Mouse (Mus musculus) hindbrain, postnatal 0 days (tissue): ENCODE measurements around the gene Doc2g. TPM values are rescaled to one million over a fixed set of nuclear protein-coding genes. Genes with fewer than 3 reads are reported as not detected.
"Not testable (repeated sequence)": the region's sequence is repeated elsewhere in the genome, so short reads cannot be mapped to it uniquely, and the experiment has no call there.

Experiments used
- ATAC-seq: fragments of 200-750 bp; cut with Nextera tagmentation; 2 replicates; pipeline ENCODE4 v1.8.0; 2017; ENCODE audit warnings: mild to moderate bottlenecking, moderate TSS enrichment, moderate library complexity
- DNase-seq: peaks from one replicate; pipeline ENCODE4 v3.0.0-alpha.2; 2015; ENCODE audit warnings: low spot score
- H3K27ac ChIP-seq: fragments of 300-500 bp; sonication (generic); 2 replicates; pipeline ENCODE4 v1.5.1; 2014; ENCODE audit warnings: mild to moderate bottlenecking
- H3K27me3 ChIP-seq: fragments of 300-500 bp; sonication (generic); 2 replicates; pipeline ENCODE4 v1.6.1; 2014; ENCODE audit warnings: low read length, mixed read lengths; ENCODE audit not compliant: insufficient read depth
- H3K36me3 ChIP-seq: fragments of 300-500 bp; sonication (generic); 2 replicates; pipeline ENCODE4 v1.6.1; 2014; ENCODE audit warnings: low read length, mixed read lengths; ENCODE audit not compliant: insufficient read depth
- H3K4me1 ChIP-seq: fragments of 300-500 bp; sonication (generic); 2 replicates; pipeline ENCODE4 v1.6.1; 2014; ENCODE audit warnings: antibody characterized with exemption, low read length, mixed read lengths; ENCODE audit not compliant: insufficient read depth
- H3K4me2 ChIP-seq: fragments of 300-500 bp; sonication (generic); 2 replicates; pipeline ENCODE4 v1.6.1; 2014; ENCODE audit warnings: low read depth, mild to moderate bottlenecking, low read length, moderate library complexity, mixed read lengths
- H3K4me3 ChIP-seq: fragments of 300-500 bp; sonication (generic); 2 replicates; pipeline ENCODE4 v1.5.1; 2014; ENCODE audit warnings: low read length
- H3K9ac ChIP-seq: fragments of 300-500 bp; sonication (generic); replicated peaks from 2 replicates; pipeline ENCODE4 v1.6.1; 2014; ENCODE audit warnings: mild to moderate bottlenecking, low read length, moderate library complexity, mixed read lengths
- H3K9me3 ChIP-seq: fragments of 300-500 bp; sonication (generic); 2 replicates; pipeline ENCODE4 v1.6.1; 2016; ENCODE audit warnings: low read length, mixed read lengths
- CTCF ChIP-seq: IDR thresholded peaks from 2 replicates; pipeline ENCODE4 v1.5.1; 2016; ENCODE audit warnings: antibody characterized with exemption, control low read depth, low read depth
- WGBS: fragments of 180-500 bp; shearing (Covaris S2); extraction: QIAGEN DNeasy Blood & Tissue Kit; methylation state at CpG from one replicate; pipeline ENCODE4 v1.1.7; 2014; 5-methylcytosine and 5-hydroxymethylcytosine counted together
- polyA plus RNA-seq: library from polyadenylated mRNA; unstranded; fragments of >200 nt; fragmentation: Nextera tagmentation; extraction: Ambion mirVana; gene quantifications from 2 replicates; pipeline ENCODE4 v1.2.1, GENCODE M21; 2015
- total RNA-seq: library from RNA; depleted of rRNA; stranded (reverse); fragments of >200 nt; gene quantifications from 2 replicates; pipeline ENCODE4 v1.2.3, GENCODE M21; 2014

Doc2g gene
- total and polyA plus RNA-seq, 2 experiments from 2014 or later: 3.5 to 3.9 TPM

GRCm38 (mm10) chr19:4042124-4042523, 39.0 kb downstream of the Doc2g start:
- no peak for DNase-seq
- 70% methylated on average over 14 of the region's 14 CpGs for WGBS
- Histone ChIP-seq H3K27ac (no peak overlapping the region), H3K4me2 (no peak overlapping the region), H3K9ac (no peak overlapping the region), H3K4me3 (no peak overlapping the region), H3K4me1 (no peaks in the 10 kb centered on the region), H3K9me3 (no peaks in the 10 kb centered on the region), H3K36me3 (no peaks in the 10 kb centered on the region), H3K27me3 (no peaks in the 10 kb centered on the region)
- no peak for TF ChIP-seq CTCF
- no peak for ATAC-seq

- H3K9ac ChIP-seq: not testable (repeated sequence)
- WGBS: 92% methylated on average over 5 of the region's 5 CpGs
These were observed 41.0 kb downstream of the Doc2g start for GRCm38 (mm10) chr19:4044109-4044508.

GRCm38 (mm10) chr19:4045966-4046865, 43.1 kb downstream of the Doc2g start, which contains the start of gene Gstp2:
Gene Gstp2 (minus strand): TSS chr19:4046023.
- no peak within 1 kb of the TSS for H3K4me3 ChIP-seq
- peak within 1 kb of the TSS; percentile 33 for H3K4me2 ChIP-seq
- no peaks in the 10 kb centered on the region for H3K4me1 ChIP-seq
- no peaks in the 10 kb centered on the region for H3K27me3 ChIP-seq
- H3K9ac ChIP-seq: no peak within 1 kb of the TSS
- no peak within 1 kb of the TSS for H3K27ac ChIP-seq
- DNase-seq: peak; percentile 78
- peak; percentile 79 for ATAC-seq
- H3K36me3 ChIP-seq: no peaks in the 10 kb centered on the region
- H3K9me3 ChIP-seq: no peaks in the 10 kb centered on the region
- TF ChIP-seq CTCF: peak; percentile 59
- 41% methylated on average over 16 of the region's 16 CpGs for whole genome bisulfite sequencing

More at GRCm38 (mm10) chr19:4044109-4044508, 41.0 kb downstream of the Doc2g start:
- ATAC-seq, H3K36me3 ChIP-seq, H3K9me3 ChIP-seq, H3K4me3 ChIP-seq, H3K27me3 ChIP-seq, H3K27ac ChIP-seq, H3K4me1 ChIP-seq, DNase-seq, H3K4me2 ChIP-seq: not testable (repeated sequence)

- TF ChIP-seq CTCF: no peak
- WGBS: 84% methylated on average over 8 of the region's 8 CpGs
- no peaks in the 10 kb centered on the region for H3K27me3 ChIP-seq
- ATAC-seq: no peak
- H3K27ac ChIP-seq: no peak overlapping the region
- no peaks in the 10 kb centered on the region for H3K36me3 ChIP-seq
- no peak overlapping the region for H3K4me2 ChIP-seq
- no peak for DNase-seq
- H3K9ac ChIP-seq: no peak overlapping the region
- H3K9me3 ChIP-seq: no peaks in the 10 kb centered on the region
- H3K4me3 ChIP-seq: no peak overlapping the region
- no peaks in the 10 kb centered on the region for H3K4me1 ChIP-seq
These were observed 43.7 kb downstream of the Doc2g start for GRCm38 (mm10) chr19:4046866-4047254.

- TF ChIP-seq CTCF: peak; percentile 80
- no peak overlapping the region for H3K9ac ChIP-seq
- no peaks in the 10 kb centered on the region for H3K4me1 ChIP-seq
- H3K4me3 ChIP-seq: no peak overlapping the region
- H3K36me3 ChIP-seq: no peaks in the 10 kb centered on the region
- H3K9me3 ChIP-seq: no peaks in the 10 kb centered on the region
- no peak overlapping the region for H3K27ac ChIP-seq
- WGBS: 16% methylated on average over 4 of the region's 4 CpGs
- H3K27me3 ChIP-seq: no peaks in the 10 kb centered on the region
- peak; percentile 90 for DNase-seq
- no peak for ATAC-seq
- H3K4me2 ChIP-seq: no peak overlapping the region
These were observed 44.7 kb downstream of the Doc2g start for GRCm38 (mm10) chr19:4047859-4048258.

GRCm38 (mm10) chr19:4049069-4049468, 46.0 kb downstream of the Doc2g start:
- not testable (repeated sequence) for H3K9me3 ChIP-seq, H3K27ac ChIP-seq, H3K4me1 ChIP-seq, ATAC-seq, DNase-seq, H3K4me3 ChIP-seq, H3K36me3 ChIP-seq, H3K9ac ChIP-seq, H3K27me3 ChIP-seq, H3K4me2 ChIP-seq
- WGBS: 83% methylated on average over 5 of the region's 5 CpGs
- TF ChIP-seq CTCF: 0 out of 2 replicates have a peak, but pooled peaks have one; percentile 15

- TF ChIP-seq CTCF: peak; percentile 5; the same call in 1 of the 2 replicates
- H3K9ac ChIP-seq: no peak overlapping the region
- ATAC-seq: no peak
These were observed 47.9 kb downstream of the Doc2g start for GRCm38 (mm10) chr19:4051016-4051415.

More at GRCm38 (mm10) chr19:4051016-4051415, 47.9 kb downstream of the Doc2g start:
- Histone ChIP-seq H3K4me3 (no peak overlapping the region), H3K27ac (no peak overlapping the region), H3K27me3 (no peaks in the 10 kb centered on the region), H3K9me3 (no peaks in the 10 kb centered on the region), H3K4me2 (no peak overlapping the region), H3K36me3 (no peaks in the 10 kb centered on the region), H3K4me1 (no peaks in the 10 kb centered on the region)
- no peak for DNase-seq
- WGBS: 94% methylated on average over 5 of the region's 5 CpGs
